Mouse (Mus musculus) limb, embryonic 13.5 days (tissue): Measurements from ENCODE around the gene Rbm3. TPM values are rescaled to one million over a fixed set of nuclear protein-coding genes. Genes with fewer than 3 reads are reported as not detected.

ENCODE experiments used
- ATAC-seq: fragments of 200-750 bp; cut with Nextera tagmentation; 2 replicates; pipeline ENCODE4 v1.8.0; 2017; ENCODE audit warnings: low read depth, moderate number of reproducible peaks, moderate TSS enrichment; ENCODE audit not compliant: low FRiP score
- H3K27ac ChIP-seq: fragments of 300-500 bp; sonication (generic); 2 replicates; pipeline ENCODE4 v1.5.1; 2015; ENCODE audit warnings: inconsistent platforms, mild to moderate bottlenecking, moderate library complexity
- H3K27me3 ChIP-seq: fragments of 300-500 bp; sonication (generic); 2 replicates; pipeline ENCODE4 v1.6.1; 2015; ENCODE audit warnings: mild to moderate bottlenecking, inconsistent platforms
- H3K36me3 ChIP-seq: fragments of 300-500 bp; sonication (generic); 2 replicates; pipeline ENCODE4 v1.6.1; 2015; ENCODE audit warnings: inconsistent platforms, mild to moderate bottlenecking, moderate library complexity
- H3K4me1 ChIP-seq: fragments of 300-500 bp; sonication (generic); 2 replicates; pipeline ENCODE4 v1.6.1; 2015; ENCODE audit warnings: inconsistent platforms
- H3K4me2 ChIP-seq: fragments of 300-500 bp; sonication (generic); replicated peaks from 2 replicates; pipeline ENCODE4 v1.6.1; 2015; ENCODE audit warnings: inconsistent platforms, mild to moderate bottlenecking, moderate library complexity
- H3K4me3 ChIP-seq: fragments of 300-500 bp; sonication (generic); 2 replicates; pipeline ENCODE4 v1.5.1; 2015; ENCODE audit warnings: moderate library complexity, mild to moderate bottlenecking, inconsistent platforms
- H3K9ac ChIP-seq: fragments of 300-500 bp; sonication (generic); 2 replicates; pipeline ENCODE4 v1.6.1; 2015; ENCODE audit warnings: mild to moderate bottlenecking, inconsistent platforms
- H3K9me3 ChIP-seq: fragments of 300-500 bp; sonication (generic); 2 replicates; pipeline ENCODE4 v1.6.1; 2016; ENCODE audit warnings: inconsistent platforms
- WGBS: fragments of 180-500 bp; shearing (Covaris S2); methylation state at CpG from one replicate; pipeline ENCODE4 v1.1.7; 2015; 5-methylcytosine and 5-hydroxymethylcytosine counted together
- polyA plus RNA-seq: library from polyadenylated mRNA; unstranded; fragments of >200 nt; fragmentation: Nextera tagmentation; extraction: Ambion mirVana; gene quantifications from 2 replicates; pipeline ENCODE4 v1.2.1, GENCODE M21; 2015

Gene Rbm3
- polyA plus RNA-seq: 482 and 551 TPM in 2 replicates

DNA sequence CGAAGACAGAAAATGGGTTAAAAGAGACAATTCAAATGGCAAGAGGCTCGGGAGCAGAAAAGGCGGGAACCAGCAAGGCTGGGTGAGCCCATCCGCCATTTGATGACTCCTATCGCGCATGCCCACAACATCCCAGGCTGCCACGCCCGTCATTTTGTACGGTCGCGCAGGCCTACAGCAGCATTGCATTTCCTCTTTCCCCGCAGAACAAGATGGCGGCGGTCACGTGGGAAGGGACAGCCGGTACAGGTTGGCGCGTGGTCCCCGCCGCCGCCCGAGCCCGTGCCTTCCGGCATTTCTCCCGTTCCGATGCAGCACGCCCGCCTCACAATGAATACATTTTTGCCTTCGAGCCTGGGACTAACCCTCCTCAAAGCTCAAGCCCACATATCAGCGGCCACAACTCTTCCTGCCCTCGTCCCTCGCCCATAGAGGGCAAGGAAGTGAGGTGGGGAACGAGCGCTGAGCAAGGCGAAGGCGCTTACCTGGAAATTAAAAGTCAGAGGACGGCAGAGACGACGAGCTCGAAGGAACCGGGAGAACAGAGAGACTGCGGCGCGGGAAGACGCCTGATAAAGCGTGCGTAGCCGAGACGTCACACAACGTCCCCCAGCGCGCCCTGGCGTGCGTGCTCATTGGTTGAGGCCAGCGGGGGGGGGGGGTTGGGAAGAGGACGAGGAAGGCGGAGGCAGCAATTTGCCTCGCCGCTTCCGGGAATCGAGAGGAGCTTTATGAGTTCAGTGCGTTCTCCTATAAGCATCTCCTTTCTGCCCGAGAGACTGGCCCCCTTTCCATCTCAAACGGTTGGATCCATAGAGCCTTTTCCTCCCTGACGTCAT lies at the start of gene Rbm3:
Gene Rbm3 (minus strand): TSS at position 728 of the 839 bp plus-strand sequence.
- peak; percentile 96 for ATAC-seq
- 22% methylated on average over 57 of the region's 65 CpGs for WGBS
- H3K9ac ChIP-seq: peak within 1 kb of the TSS; percentile 84
- peaks cover 13% of the 10 kb centered on the region for H3K4me1 ChIP-seq
- peak within 1 kb of the TSS; percentile 62 for H3K4me3 ChIP-seq
- H3K9me3 ChIP-seq: no peaks in the 10 kb centered on the region
- peak within 1 kb of the TSS; percentile 86 for H3K4me2 ChIP-seq
- H3K36me3 ChIP-seq: peaks cover 31% of the 10 kb centered on the region
- no peaks in the 10 kb centered on the region for H3K27me3 ChIP-seq
- H3K27ac ChIP-seq: peak within 1 kb of the TSS; percentile 96

DNA sequence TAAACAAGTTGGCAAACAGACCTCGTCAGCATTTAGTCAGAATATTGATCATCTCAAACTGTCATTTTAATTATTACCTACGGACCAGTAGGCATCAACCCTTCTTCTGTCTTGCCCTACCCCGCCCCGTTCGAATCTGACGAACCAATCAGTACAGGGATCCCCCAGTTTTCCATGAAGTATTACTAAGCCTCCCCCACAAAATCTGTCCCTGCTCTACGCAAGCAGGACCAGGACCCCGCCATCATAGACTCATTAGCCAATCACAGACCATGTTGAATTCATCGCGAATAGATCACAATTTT lies 47.7 kb upstream of the Rbm3 start, which contains the start of gene Ebp:
Gene Ebp (minus strand): TSS at position 94 of the 305 bp plus-strand sequence.
- ATAC-seq: no peak
- Histone ChIP-seq H3K36me3 (no peaks in the 10 kb centered on the region), H3K27ac (no peak within 1 kb of the TSS), H3K4me2 (peak within 1 kb of the TSS; percentile 65), H3K4me1 (0 out of 2 replicates have a peak, but pooled peaks cover 4% of the 10 kb centered on the region), H3K9ac (peak within 1 kb of the TSS; percentile 64), H3K9me3 (no peaks in the 10 kb centered on the region), H3K4me3 (peak within 1 kb of the TSS; percentile 53), H3K27me3 (no peaks in the 10 kb centered on the region)
- WGBS: 24% methylated on average over 10 of the region's 10 CpGs

GRCm38 (mm10) chrX:8192640-8193418 lies 47.1 kb upstream of the Rbm3 start:
- H3K27ac ChIP-seq: no peak overlapping the region

GRCm38 (mm10) chrX:8192126-8192639 lies 46.5 kb upstream of the Rbm3 start:
- 12% methylated on average over 13 of the region's 13 CpGs for WGBS
- Histone ChIP-seq H3K9ac (peak overlapping the region; percentile 64), H3K4me3 (peak overlapping the region; percentile 53), H3K9me3 (no peaks in the 10 kb centered on the region), H3K36me3 (no peaks in the 10 kb centered on the region), H3K27me3 (no peaks in the 10 kb centered on the region), H3K27ac (no peak overlapping the region), H3K4me1 (0 out of 2 replicates have a peak, but pooled peaks cover 4% of the 10 kb centered on the region), H3K4me2 (peak overlapping the region; percentile 65)
- ATAC-seq: peak; percentile 43; the same call in 1 of the 2 replicates

More at GRCm38 (mm10) chrX:8192640-8193418, 47.1 kb upstream of the Rbm3 start:
- peak overlapping the region; percentile 53 for H3K4me3 ChIP-seq
- ATAC-seq: peak; percentile 96
- no peaks in the 10 kb centered on the region for H3K9me3 ChIP-seq
- peak overlapping the region; percentile 65 for H3K4me2 ChIP-seq
- H3K9ac ChIP-seq: peak overlapping the region; percentile 64
- 0 out of 2 replicates have a peak, but pooled peaks cover 4% of the 10 kb centered on the region for H3K4me1 ChIP-seq
- H3K27me3 ChIP-seq: no peaks in the 10 kb centered on the region
- no peaks in the 10 kb centered on the region for H3K36me3 ChIP-seq
- WGBS: 11% methylated on average over 38 of the region's 38 CpGs

DNA sequence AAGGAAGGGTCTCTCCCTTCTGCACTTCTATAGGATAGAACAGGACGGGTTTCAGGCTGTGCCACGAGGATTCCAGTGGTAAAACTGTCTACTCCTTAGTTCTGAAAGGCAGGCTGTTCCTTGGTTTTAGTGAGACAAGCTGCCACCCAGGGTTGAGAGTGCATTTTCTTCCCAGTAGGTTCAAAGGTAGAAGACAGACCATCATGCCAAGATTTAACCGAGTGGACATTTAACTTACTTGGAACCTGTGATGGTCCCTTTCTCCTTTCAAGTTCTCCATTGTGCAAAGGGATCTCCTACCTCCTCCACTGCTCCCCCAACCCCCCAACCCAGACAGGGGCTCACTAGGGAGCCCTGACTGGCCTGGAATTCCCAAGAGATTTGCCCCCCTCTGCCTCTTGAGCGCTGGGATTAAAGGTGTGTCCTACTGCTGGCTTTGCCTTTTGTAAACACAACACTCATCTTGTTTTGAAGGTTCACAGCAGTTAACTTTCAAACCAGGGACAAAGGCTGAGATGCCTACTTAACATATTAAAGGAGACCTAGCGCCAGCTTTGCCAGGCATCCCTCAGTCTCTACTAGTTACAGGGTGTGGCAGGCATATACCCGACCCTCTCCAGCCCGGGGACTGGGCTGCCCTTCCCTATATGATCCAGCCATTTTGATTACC lies 37.3 kb upstream of the Rbm3 start:
- ATAC-seq: no peak
- no peak overlapping the region for H3K4me2 ChIP-seq
- WGBS: 23% methylated on average over 7 of the region's 7 CpGs
- no peaks in the 10 kb centered on the region for H3K27me3 ChIP-seq
- H3K9ac ChIP-seq: no peak overlapping the region
- H3K36me3 ChIP-seq: peaks cover 5% of the 10 kb centered on the region; the same call in 1 of the 2 replicates
- H3K9me3 ChIP-seq: no peaks in the 10 kb centered on the region
- no peak overlapping the region for H3K4me3 ChIP-seq
- no peak overlapping the region for H3K27ac ChIP-seq
- H3K4me1 ChIP-seq: no peaks in the 10 kb centered on the region

DNA sequence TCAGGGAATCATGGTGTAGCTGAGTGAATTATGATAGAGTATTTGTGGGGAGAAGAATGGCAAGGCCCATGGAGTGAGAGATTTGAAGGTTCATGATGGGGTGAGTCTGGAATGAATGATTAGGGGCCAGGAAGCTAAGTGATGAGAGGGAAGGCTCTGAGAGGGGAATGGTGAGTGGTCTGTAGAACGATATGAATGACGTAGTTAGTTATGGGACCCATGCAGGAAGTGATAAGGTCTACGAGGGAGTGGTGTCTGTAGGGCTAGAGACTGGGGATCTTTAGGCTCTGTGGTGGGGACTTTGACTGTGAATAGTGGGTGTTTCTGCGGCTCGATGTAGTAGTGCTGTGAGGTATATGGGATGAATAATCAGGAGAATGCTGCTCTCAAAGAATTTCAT lies 34.0 kb upstream of the Rbm3 start:
- Histone ChIP-seq H3K36me3 (no peaks in the 10 kb centered on the region), H3K4me3 (no peak overlapping the region), H3K9ac (no peak overlapping the region), H3K27me3 (no peaks in the 10 kb centered on the region), H3K9me3 (no peaks in the 10 kb centered on the region), H3K4me1 (no peaks in the 10 kb centered on the region), H3K4me2 (no peak overlapping the region), H3K27ac (no peak overlapping the region)
- no peak for ATAC-seq
- 94% methylated on average over 5 of the region's 5 CpGs for WGBS

GRCm38 (mm10) chrX:8178871-8179270 lies 33.2 kb upstream of the Rbm3 start:
- H3K27me3 ChIP-seq: no peaks in the 10 kb centered on the region
- H3K4me2 ChIP-seq: no peak overlapping the region
- no peak overlapping the region for H3K9ac ChIP-seq
- no peaks in the 10 kb centered on the region for H3K4me1 ChIP-seq
- H3K4me3 ChIP-seq: no peak overlapping the region
- no peak for ATAC-seq
- H3K27ac ChIP-seq: no peak overlapping the region
- H3K9me3 ChIP-seq: no peaks in the 10 kb centered on the region
- H3K36me3 ChIP-seq: no peaks in the 10 kb centered on the region
- 86% methylated on average over 2 of the region's 2 CpGs for WGBS

DNA sequence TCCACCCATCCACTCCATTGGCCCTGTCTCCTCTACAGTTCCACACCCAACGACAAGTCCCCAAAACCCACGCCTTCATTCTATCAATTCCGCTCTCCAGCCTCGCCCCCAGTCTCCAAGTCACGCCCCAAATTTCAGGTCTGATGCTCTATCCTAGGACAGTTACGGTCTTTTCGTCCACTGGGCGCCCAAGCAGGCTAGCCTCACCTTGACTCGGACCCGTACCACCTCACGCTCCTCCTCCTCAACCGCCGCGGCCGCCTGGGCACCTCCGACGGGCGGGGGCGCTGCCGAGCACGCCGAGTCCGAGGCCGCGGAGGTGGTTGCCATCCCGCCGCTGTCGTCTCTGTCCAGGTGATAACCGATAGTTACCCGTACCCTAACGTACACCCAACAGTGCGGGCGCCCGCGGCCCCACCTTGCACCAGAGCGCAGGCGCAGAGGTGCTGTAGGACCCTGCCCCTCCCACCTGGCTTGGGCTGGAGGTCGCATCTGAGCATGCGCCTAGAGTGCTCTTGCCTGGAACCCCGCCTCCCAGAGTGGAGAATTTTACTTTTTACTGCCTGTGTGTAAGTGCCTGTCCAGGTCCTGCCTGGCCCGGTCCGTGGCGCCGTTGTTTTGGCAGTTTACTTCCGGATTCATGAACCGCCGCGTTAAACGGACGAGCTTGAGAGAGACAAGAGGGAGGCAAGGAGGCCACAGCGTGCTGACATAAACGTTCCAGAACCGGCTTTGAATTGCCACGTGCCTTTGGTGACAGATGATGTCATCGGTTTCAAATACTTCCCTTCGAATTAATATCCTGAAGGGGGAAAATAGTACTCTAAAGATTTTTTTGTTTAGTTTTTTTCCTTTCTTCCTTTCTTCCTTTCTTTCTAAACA lies 30.1 kb upstream of the Rbm3 start, which contains the start of gene Tbc1d25:
Gene Tbc1d25 (minus strand): TSS at position 678 of the 882 bp plus-strand sequence.
- H3K27ac ChIP-seq: no peak within 1 kb of the TSS
- no peaks in the 10 kb centered on the region for H3K4me1 ChIP-seq
- H3K4me2 ChIP-seq: peak within 1 kb of the TSS; percentile 60
- peak within 1 kb of the TSS; percentile 67 for H3K9ac ChIP-seq
- H3K4me3 ChIP-seq: peak within 1 kb of the TSS; percentile 59
- peaks cover 6% of the 10 kb centered on the region for H3K36me3 ChIP-seq
- no peaks in the 10 kb centered on the region for H3K9me3 ChIP-seq
- H3K27me3 ChIP-seq: no peaks in the 10 kb centered on the region
- ATAC-seq: peak; percentile 94
- WGBS: 14% methylated on average over 56 of the region's 56 CpGs

- no peaks in the 10 kb centered on the region for H3K9me3 ChIP-seq
- peak overlapping the region; percentile 59 for H3K4me3 ChIP-seq
- peaks cover 10% of the 10 kb centered on the region for H3K36me3 ChIP-seq
- no peaks in the 10 kb centered on the region for H3K27me3 ChIP-seq
- ATAC-seq: no peak
- WGBS: 9% methylated on average over 4 of the region's 4 CpGs
- H3K9ac ChIP-seq: peak overlapping the region; percentile 67
- no peaks in the 10 kb centered on the region for H3K4me1 ChIP-seq
- no peak overlapping the region for H3K27ac ChIP-seq
- H3K4me2 ChIP-seq: peak overlapping the region; percentile 60
Measured at GRCm38 (mm10) chrX:8175169-8175503, 29.5 kb upstream of the Rbm3 start.

- Histone ChIP-seq H3K4me1 (no peaks in the 10 kb centered on the region), H3K4me3 (no peak overlapping the region), H3K36me3 (peaks cover 15% of the 10 kb centered on the region), H3K9me3 (no peaks in the 10 kb centered on the region), H3K27ac (no peak overlapping the region), H3K27me3 (no peaks in the 10 kb centered on the region), H3K9ac (no peak overlapping the region), H3K4me2 (no peak overlapping the region)
- ATAC-seq: no peak
- WGBS: 89% methylated on average over 9 of the region's 10 CpGs
Measured at GRCm38 (mm10) chrX:8167716-8168647, 22.3 kb upstream of the Rbm3 start.
